Mouse (Mus musculus): Measurements from ENCODE around the gene Trpm3.

GRCm38 (mm10) chr19:22635635-22636034 is 496.8 kb downstream of the Trpm3 start:
- TF ChIP-seq CTCF (IDR thresholded peaks at IDR 0.05; ENCODE audit: borderline replicate concordance, insufficient read depth, low read depth, low read length): no peak
- TF ChIP-seq POLR2A (IDR thresholded peaks at IDR 0.05; ENCODE audit: borderline replicate concordance, insufficient read depth, low read length): no peak

All from cerebellum, adult 2 months (tissue).